Mouse (Mus musculus): Measurements from ENCODE around the gene Ndufa6. TPM values are rescaled to one million over a fixed set of nuclear protein-coding genes. Genes with fewer than 3 reads are reported as not detected.

Ndufa6 gene
- polyA plus RNA-seq, 1 experiment from 2014 or later, result 350 TPM

DNA sequence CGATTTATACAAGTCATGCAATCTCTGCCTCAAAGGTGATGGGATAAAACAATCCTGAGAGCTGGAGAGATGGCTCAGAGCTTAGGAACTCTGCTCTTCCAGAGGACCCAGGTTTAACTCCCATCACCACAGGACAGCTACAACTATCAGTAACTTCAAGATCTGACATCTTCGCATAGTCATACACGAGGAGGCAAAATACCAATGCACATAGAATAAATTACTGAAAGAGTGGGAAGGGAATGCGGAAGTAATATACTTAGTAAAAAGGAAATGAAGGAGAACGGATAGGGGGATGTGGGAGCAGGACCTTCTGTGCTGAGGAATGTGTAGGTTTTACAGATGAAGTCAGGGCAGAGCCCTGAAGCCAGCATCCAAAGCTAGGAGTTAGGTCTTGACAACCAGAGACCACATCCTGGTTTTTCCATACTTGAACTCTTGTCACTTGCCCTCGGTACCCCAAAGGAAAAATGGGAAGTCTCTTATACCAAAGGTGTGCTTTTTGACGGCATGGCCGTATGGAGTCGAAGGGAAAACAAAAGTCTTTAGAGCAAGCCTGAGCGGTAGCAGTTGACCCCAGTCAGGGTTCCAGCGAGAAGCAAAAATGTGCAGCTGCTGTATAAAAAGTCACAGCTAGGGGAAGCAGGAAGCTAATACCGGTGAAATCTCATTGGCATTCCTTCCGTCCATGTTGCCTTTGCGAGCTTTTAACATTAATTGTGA, 7.4 kb downstream of the Ndufa6 start:
- peak overlapping the region; percentile 84 for H3K27ac ChIP-seq
- H3K4me2 ChIP-seq (replicated peaks), result peak overlapping the region; percentile 88
- ATAC-seq, result peak; percentile 3; the same call in 1 of the 2 replicates
- H3K27me3 ChIP-seq, result peaks cover 5% of the 10 kb centered on the region; the same call in 1 of the 2 replicates
- H3K9me3 ChIP-seq, result no peaks in the 10 kb centered on the region
- peaks cover 35% of the 10 kb centered on the region for H3K36me3 ChIP-seq
- peaks cover 24% of the 10 kb centered on the region for H3K4me1 ChIP-seq (replicated peaks)
- peak overlapping the region; percentile 61 for H3K4me3 ChIP-seq (replicated peaks)
- WGBS, result 65% methylated on average over 14 of the region's 14 CpGs
- H3K9ac ChIP-seq (replicated peaks), result peak overlapping the region; percentile 77

GRCm38 (mm10) chr15:82345820-82346470, 8.2 kb downstream of the Ndufa6 start:
- Histone ChIP-seq H3K4me2 (replicated peaks) (peak overlapping the region; percentile 88), H3K4me1 (replicated peaks) (peaks cover 24% of the 10 kb centered on the region), H3K9me3 (no peaks in the 10 kb centered on the region), H3K36me3 (peaks cover 33% of the 10 kb centered on the region), H3K27ac (peak overlapping the region; percentile 84), H3K27me3 (peaks cover 9% of the 10 kb centered on the region), H3K4me3 (replicated peaks) (peak overlapping the region; percentile 61), H3K9ac (replicated peaks) (peak overlapping the region; percentile 77)
- ATAC-seq, result peak; percentile 99
- WGBS, result under 1% methylated on average over 51 of the region's 51 CpGs

DNA sequence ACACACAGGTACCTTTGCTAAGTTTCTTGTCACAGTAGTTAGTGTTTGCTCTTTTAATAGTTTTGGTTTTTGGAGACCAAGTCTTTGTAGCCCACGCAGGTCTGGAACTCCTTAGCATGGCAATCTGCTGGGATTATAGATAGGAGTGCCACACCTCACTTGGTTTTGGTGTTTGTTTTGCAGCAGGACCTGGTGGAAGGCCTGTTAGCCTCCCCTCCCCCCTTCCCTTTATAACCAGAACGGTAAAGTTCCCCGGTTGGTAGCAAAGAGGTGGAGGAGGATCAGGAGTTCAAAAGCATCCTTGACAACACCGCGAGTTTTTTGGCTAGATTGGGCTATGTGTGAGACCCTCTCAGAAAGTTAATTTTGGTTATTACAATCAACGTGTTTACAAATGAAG, 9.2 kb downstream of the Ndufa6 start:
- Histone ChIP-seq H3K27me3 (peaks cover 19% of the 10 kb centered on the region), H3K4me2 (replicated peaks) (no peak overlapping the region), H3K9ac (replicated peaks) (no peak overlapping the region), H3K4me1 (replicated peaks) (peaks cover 25% of the 10 kb centered on the region), H3K9me3 (no peaks in the 10 kb centered on the region), H3K4me3 (replicated peaks) (no peak overlapping the region), H3K27ac (no peak overlapping the region), H3K36me3 (peaks cover 24% of the 10 kb centered on the region)
- ATAC-seq, result no peak
- 91% methylated on average over 6 of the region's 6 CpGs for WGBS

DNA sequence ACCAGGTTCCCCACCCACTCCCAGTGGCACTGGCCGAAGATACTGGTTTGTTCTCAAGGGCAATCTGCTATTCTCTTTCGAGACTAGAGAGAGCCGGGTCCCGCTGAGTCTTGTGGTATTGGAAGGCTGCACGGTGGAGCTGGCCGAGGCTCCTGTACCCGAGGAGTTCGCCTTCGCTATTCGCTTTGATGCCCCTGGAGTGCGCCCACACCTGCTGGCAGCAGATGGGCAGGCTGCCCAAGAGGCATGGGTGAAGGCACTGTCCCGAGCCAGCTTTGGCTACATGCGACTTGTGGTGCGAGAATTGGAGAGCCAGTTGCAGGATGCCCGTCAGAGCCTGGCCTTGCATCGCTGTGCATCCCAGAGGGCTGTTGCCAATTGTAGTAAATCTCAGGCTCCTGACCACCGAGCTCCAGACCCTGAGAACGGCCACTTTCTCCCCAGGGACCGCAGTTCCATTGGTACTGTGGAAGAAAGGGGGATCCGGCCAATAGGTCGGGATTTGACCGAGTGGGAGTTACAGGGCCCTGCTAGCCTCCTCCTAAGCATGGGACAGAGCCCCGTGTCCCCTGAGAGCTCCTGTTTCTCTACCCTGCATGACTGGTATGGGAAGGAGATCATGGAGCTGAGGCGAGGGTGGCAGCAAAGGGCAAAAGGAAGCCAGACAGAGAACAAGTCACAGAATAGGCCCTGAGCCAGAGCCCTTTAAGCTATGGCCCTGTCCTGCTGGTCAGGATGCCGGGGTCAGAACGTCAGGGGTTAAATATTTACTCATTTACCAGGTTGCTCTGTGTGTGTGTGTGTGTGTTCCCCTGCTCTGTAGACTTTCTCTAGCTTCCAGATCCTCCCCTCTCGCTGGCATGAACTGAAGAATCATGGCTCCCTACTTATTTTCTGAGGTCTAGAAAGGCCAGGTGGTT, 10.5 kb downstream of the Ndufa6 start:
- H3K27ac ChIP-seq, result no peak overlapping the region
- no peak for ATAC-seq
- WGBS, result 92% methylated on average over 27 of the region's 27 CpGs

DNA sequence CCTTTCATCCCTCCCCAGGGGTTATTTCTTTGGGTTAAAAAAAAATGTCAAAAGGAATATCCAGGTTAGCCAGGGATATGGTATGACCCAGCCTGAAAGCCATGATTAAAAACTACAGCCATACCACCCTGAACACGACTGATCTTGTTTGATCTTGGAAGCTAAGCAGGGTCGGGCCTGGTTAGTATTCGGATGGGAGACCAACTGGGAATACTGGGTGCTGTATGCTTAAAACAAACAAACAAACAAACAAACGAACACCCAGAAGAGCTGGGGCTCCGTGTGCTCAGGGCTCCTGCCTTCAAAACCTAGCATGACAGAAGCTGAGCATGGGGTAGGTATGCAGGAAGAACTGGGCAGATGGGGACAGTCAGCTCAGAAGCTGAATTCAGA, 11.6 kb downstream of the Ndufa6 start:
- 81% methylated on average over 5 of the region's 5 CpGs for WGBS
- no peaks in the 10 kb centered on the region; the same call in 1 of the 2 replicates for H3K36me3 ChIP-seq
- peaks cover 26% of the 10 kb centered on the region for H3K4me1 ChIP-seq (replicated peaks)
- no peak for ATAC-seq
- H3K4me2 ChIP-seq (replicated peaks), result no peak overlapping the region
- no peak overlapping the region for H3K9ac ChIP-seq (replicated peaks)
- no peaks in the 10 kb centered on the region for H3K9me3 ChIP-seq
- H3K4me3 ChIP-seq (replicated peaks), result no peak overlapping the region
- H3K27ac ChIP-seq, result no peak overlapping the region
- peaks cover 24% of the 10 kb centered on the region for H3K27me3 ChIP-seq

More for the DNA sequence above, 10.5 kb downstream of the Ndufa6 start:
- peaks cover 10% of the 10 kb centered on the region for H3K36me3 ChIP-seq
- no peaks in the 10 kb centered on the region for H3K9me3 ChIP-seq
- H3K9ac ChIP-seq (replicated peaks), result no peak overlapping the region
- H3K4me2 ChIP-seq (replicated peaks), result no peak overlapping the region
- H3K4me1 ChIP-seq (replicated peaks), result peaks cover 25% of the 10 kb centered on the region
- peaks cover 24% of the 10 kb centered on the region for H3K27me3 ChIP-seq
- no peak overlapping the region for H3K4me3 ChIP-seq (replicated peaks)

- Histone ChIP-seq H3K4me3 (replicated peaks) (no peak overlapping the region), H3K27me3 (peaks cover 24% of the 10 kb centered on the region), H3K4me1 (replicated peaks) (peaks cover 26% of the 10 kb centered on the region), H3K36me3 (no peaks in the 10 kb centered on the region), H3K9me3 (no peaks in the 10 kb centered on the region), H3K9ac (replicated peaks) (no peak overlapping the region), H3K4me2 (replicated peaks) (0 out of 2 replicates have a peak overlapping the region, but pooled peaks have one; percentile 53), H3K27ac (no peak overlapping the region)
- WGBS, result 75% methylated on average over 15 of the region's 15 CpGs
- no peak for ATAC-seq
Observed at GRCm38 (mm10) chr15:82341675-82342542, 12.2 kb downstream of the Ndufa6 start.

GRCm38 (mm10) chr15:82341036-82341501, 13.1 kb downstream of the Ndufa6 start:
- H3K9ac ChIP-seq (replicated peaks), result peak overlapping the region; percentile 59

GRCm38 (mm10) chr15:82340414-82341035, 13.6 kb downstream of the Ndufa6 start:
- Histone ChIP-seq H3K36me3 (peaks cover 2% of the 10 kb centered on the region), H3K4me1 (replicated peaks) (peaks cover 29% of the 10 kb centered on the region), H3K9me3 (no peaks in the 10 kb centered on the region), H3K27ac (no peak overlapping the region), H3K4me3 (replicated peaks) (peak overlapping the region; percentile 29), H3K9ac (replicated peaks) (peak overlapping the region; percentile 59), H3K27me3 (peaks cover 24% of the 10 kb centered on the region), H3K4me2 (replicated peaks) (peak overlapping the region; percentile 53)
- 39% methylated on average over 21 of the region's 21 CpGs for WGBS
- ATAC-seq, result no peak

More at GRCm38 (mm10) chr15:82341036-82341501, 13.1 kb downstream of the Ndufa6 start:
- H3K4me1 ChIP-seq (replicated peaks), result peaks cover 29% of the 10 kb centered on the region
- peak overlapping the region; percentile 29 for H3K4me3 ChIP-seq (replicated peaks)
- ATAC-seq, result no peak
- 3% methylated on average over 40 of the region's 40 CpGs for WGBS
- H3K27me3 ChIP-seq, result peaks cover 24% of the 10 kb centered on the region
- H3K27ac ChIP-seq, result no peak overlapping the region
- H3K4me2 ChIP-seq (replicated peaks), result peak overlapping the region; percentile 53
- no peaks in the 10 kb centered on the region for H3K36me3 ChIP-seq
- no peaks in the 10 kb centered on the region for H3K9me3 ChIP-seq

DNA sequence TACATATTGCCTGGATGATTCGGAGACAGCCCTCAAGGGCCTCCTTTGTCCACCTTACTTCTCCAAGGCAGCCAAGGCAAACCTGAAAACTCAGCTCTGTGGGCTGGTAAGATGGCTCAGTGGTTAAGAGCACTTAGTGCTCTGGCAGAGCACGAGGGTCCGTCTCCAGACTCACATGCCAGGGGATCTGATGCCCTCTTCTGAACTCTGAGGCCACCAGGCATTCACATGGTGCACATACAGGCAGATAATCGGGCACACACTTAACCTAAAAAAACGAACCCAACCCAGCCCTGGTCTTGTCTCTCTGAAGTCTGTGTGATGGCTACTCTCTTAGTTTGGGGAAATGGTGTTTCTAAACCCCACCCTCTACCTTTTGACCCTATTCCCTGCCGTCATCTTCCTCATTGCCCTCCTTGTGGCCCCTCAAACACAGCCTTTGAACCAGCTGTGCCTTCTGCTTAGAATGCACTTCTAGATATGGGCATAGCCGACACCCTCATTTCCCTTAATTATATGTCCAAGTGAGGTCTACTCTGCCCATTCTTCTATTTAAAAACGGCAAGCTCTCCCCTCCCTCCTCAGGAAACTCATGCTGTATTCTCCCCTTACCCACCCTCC, 14.4 kb downstream of the Ndufa6 start:
- WGBS, result 80% methylated on average over 8 of the region's 8 CpGs
- Histone ChIP-seq H3K4me3 (replicated peaks) (no peak overlapping the region), H3K4me2 (replicated peaks) (no peak overlapping the region), H3K36me3 (peaks cover 10% of the 10 kb centered on the region), H3K27me3 (peaks cover 24% of the 10 kb centered on the region), H3K4me1 (replicated peaks) (peaks cover 29% of the 10 kb centered on the region), H3K9ac (replicated peaks) (no peak overlapping the region), H3K27ac (no peak overlapping the region), H3K9me3 (no peaks in the 10 kb centered on the region)
- ATAC-seq, result no peak

GRCm38 (mm10) chr15:82339150-82339549, 15.0 kb downstream of the Ndufa6 start:
- ATAC-seq, result no peak
- Histone ChIP-seq H3K27ac (no peak overlapping the region), H3K36me3 (peaks cover 16% of the 10 kb centered on the region), H3K4me2 (replicated peaks) (peak overlapping the region; percentile 66), H3K4me3 (replicated peaks) (peak overlapping the region; percentile 54), H3K4me1 (replicated peaks) (peaks cover 29% of the 10 kb centered on the region), H3K27me3 (peaks cover 24% of the 10 kb centered on the region), H3K9me3 (no peaks in the 10 kb centered on the region), H3K9ac (replicated peaks) (peak overlapping the region; percentile 67)
- 64% methylated on average over 10 of the region's 10 CpGs for WGBS

Data from midbrain, embryonic 13.5 days (tissue).